Mouse (Mus musculus) lung, postnatal 0 days (tissue): ENCODE data around the gene Ptcra. TPM values are rescaled to one million over a fixed set of nuclear protein-coding genes. Genes with fewer than 3 reads are reported as not detected.

Experiments
- ATAC-seq: fragments of 200-750 bp; cut with Nextera tagmentation; 2 replicates; pipeline ENCODE4 v1.8.0; 2017; ENCODE audit warnings: moderate library complexity
- DNase-seq: peaks from one replicate; pipeline ENCODE4 v3.0.0-alpha.2; 2016; ENCODE audit warnings: low spot score
- H3K27ac ChIP-seq: fragments of 300-500 bp; sonication (generic); 2 replicates; pipeline ENCODE4 v1.5.1; 2014; ENCODE audit warnings: antibody characterized with exemption, mild to moderate bottlenecking, low read length, mixed read lengths
- H3K27me3 ChIP-seq: fragments of 300-500 bp; sonication (generic); replicated peaks from 2 replicates; pipeline ENCODE4 v1.6.1; 2014; ENCODE audit warnings: low read length, mixed read lengths; ENCODE audit not compliant: insufficient read depth
- H3K36me3 ChIP-seq: fragments of 300-500 bp; sonication (generic); 2 replicates; pipeline ENCODE4 v1.6.1; 2014; ENCODE audit warnings: low read length, mixed read lengths; ENCODE audit not compliant: insufficient read depth
- H3K4me1 ChIP-seq: fragments of 300-500 bp; sonication (generic); 2 replicates; pipeline ENCODE4 v1.6.1; 2014; ENCODE audit warnings: antibody characterized with exemption, low read depth, low read length, mixed read lengths; ENCODE audit not compliant: insufficient read depth
- H3K4me2 ChIP-seq: fragments of 300-500 bp; sonication (generic); replicated peaks from 2 replicates; pipeline ENCODE4 v1.6.1; 2014; ENCODE audit warnings: low read depth, mild to moderate bottlenecking, low read length, moderate library complexity, mixed read lengths
- H3K4me3 ChIP-seq: fragments of 300-500 bp; sonication (generic); 2 replicates; pipeline ENCODE4 v1.5.1; 2014; ENCODE audit warnings: low read depth, low read length
- H3K9ac ChIP-seq: fragments of 300-500 bp; sonication (generic); replicated peaks from 2 replicates; pipeline ENCODE4 v1.6.1; 2014; ENCODE audit warnings: low read depth, mild to moderate bottlenecking
- H3K9me3 ChIP-seq: fragments of 300-500 bp; sonication (generic); 2 replicates; pipeline ENCODE4 v1.6.1; 2016; ENCODE audit warnings: low read length, mixed read lengths
- CTCF ChIP-seq: IDR thresholded peaks from 2 replicates; pipeline ENCODE4 v1.5.1; 2016; ENCODE audit warnings: antibody characterized with exemption, mild to moderate bottlenecking
- EP300 ChIP-seq: IDR thresholded peaks from 2 replicates; pipeline ENCODE4 v1.6.1; 2016; ENCODE audit warnings: antibody characterized with exemption, mild to moderate bottlenecking, control low read depth
- WGBS: fragments of 180-500 bp; shearing (Covaris S2); extraction: QIAGEN DNeasy Blood & Tissue Kit; methylation state at CpG from one replicate; pipeline ENCODE4 v1.1.7; 2014; 5-methylcytosine and 5-hydroxymethylcytosine counted together
- polyA plus RNA-seq: library from polyadenylated mRNA; unstranded; fragments of >200 nt; fragmentation: Nextera tagmentation; extraction: Ambion mirVana; gene quantifications from 2 replicates; pipeline ENCODE4 v1.2.1, GENCODE M21; 2015

The Ptcra gene
- polyA plus RNA-seq, 1 experiment from 2014 or later, result not detected

DNA sequence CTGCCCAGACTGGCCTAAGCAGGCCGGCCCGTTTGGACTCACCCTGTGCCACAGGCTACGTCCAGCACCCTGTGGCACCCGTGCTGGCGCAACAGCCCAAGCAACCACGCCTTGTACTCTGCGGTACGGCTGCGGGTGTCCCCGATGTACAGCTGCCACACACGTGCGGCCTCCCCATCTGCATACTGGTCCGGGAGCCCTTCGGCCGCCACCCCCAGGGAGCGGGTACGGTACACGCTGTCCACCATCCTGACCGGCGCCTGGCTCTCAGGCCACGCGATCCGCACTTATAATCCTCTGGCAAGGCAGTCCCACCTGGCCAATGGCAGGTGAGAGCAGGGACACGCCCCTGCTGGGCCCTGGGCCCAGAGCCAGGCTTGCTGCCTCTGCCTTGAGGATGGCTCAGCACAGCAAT is 34.6 kb downstream of the Ptcra start, which contains the start of gene Gnmt:
TSS of gene Gnmt (minus strand) at position 265 of the 415 bp plus-strand sequence.
- H3K4me2 ChIP-seq, result peak within 1 kb of the TSS; percentile 43
- ATAC-seq (peak; percentile 90), DNase-seq (peak; percentile 73)
- H3K36me3 ChIP-seq, result no peaks in the 10 kb centered on the region
- 0 out of 2 replicates have a peak, but pooled peaks cover 3% of the 10 kb centered on the region for H3K4me1 ChIP-seq
- peak within 1 kb of the TSS; percentile 28; the same call in 1 of the 2 replicates for H3K27ac ChIP-seq
- H3K4me3 ChIP-seq, result 0 out of 2 replicates have a peak within 1 kb of the TSS, but pooled peaks have one; percentile 11
- H3K9me3 ChIP-seq, result no peaks in the 10 kb centered on the region
- no peak within 1 kb of the TSS for H3K9ac ChIP-seq
- H3K27me3 ChIP-seq, result no peaks in the 10 kb centered on the region
- TF ChIP-seq EP300, result no peak
- TF ChIP-seq CTCF, result no peak
- WGBS, result 11% methylated on average over 24 of the region's 24 CpGs

DNA sequence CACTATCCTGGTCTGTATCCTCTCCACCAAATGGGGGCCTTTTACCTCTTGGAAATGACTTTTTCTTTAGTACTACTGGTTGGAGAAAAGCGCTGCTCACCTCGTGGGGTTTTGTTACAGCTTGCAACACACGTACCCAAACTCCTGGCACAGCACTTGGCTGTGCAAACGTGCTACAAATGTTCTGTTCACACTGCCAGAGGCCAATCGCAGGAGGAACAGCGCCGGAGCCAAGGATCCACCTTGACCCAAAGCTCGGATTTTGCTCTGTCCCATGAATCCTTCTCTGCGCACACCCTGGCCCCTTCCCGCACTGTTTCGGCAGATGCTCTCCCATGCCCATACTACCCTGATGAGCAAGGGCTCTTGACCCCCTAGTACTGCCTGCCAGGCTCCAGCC is 35.0 kb downstream of the Ptcra start:
- 0 out of 2 replicates have a peak, but pooled peaks cover 3% of the 10 kb centered on the region for H3K4me1 ChIP-seq
- peak overlapping the region; percentile 43 for H3K4me2 ChIP-seq
- DNase-seq (peak; percentile 25), ATAC-seq (peak; percentile 28)
- no peaks in the 10 kb centered on the region for H3K27me3 ChIP-seq
- H3K27ac ChIP-seq, result peak overlapping the region; percentile 28; the same call in 1 of the 2 replicates
- H3K4me3 ChIP-seq, result 0 out of 2 replicates have a peak overlapping the region, but pooled peaks have one; percentile 11
- 38% methylated on average over 11 of the region's 11 CpGs for WGBS
- no peaks in the 10 kb centered on the region for H3K9me3 ChIP-seq
- no peaks in the 10 kb centered on the region; the same call in 1 of the 2 replicates for H3K36me3 ChIP-seq
- no peak overlapping the region for H3K9ac ChIP-seq
- TF ChIP-seq EP300 (no peak), CTCF (no peak)

DNA sequence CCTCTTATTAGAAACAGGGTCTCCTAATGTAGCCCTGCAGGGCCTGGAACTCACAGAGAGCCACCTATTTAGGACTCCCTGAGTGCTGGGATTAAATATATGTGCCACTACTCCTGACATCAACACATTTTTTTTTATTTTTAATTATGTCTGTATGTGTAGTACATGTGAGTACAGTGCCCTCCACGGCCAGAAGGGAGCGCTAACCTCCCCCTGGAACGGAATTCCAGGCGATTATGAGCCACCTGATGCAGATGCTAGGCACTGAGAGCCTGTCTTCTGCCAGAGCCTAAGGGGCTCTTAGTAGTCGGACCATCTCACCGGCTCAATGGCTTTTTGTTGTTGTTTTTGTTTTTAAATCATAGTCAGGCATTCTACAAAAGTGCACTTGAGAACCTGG is 35.5 kb downstream of the Ptcra start:
- 30% methylated on average over 6 of the region's 6 CpGs for WGBS

DNA sequence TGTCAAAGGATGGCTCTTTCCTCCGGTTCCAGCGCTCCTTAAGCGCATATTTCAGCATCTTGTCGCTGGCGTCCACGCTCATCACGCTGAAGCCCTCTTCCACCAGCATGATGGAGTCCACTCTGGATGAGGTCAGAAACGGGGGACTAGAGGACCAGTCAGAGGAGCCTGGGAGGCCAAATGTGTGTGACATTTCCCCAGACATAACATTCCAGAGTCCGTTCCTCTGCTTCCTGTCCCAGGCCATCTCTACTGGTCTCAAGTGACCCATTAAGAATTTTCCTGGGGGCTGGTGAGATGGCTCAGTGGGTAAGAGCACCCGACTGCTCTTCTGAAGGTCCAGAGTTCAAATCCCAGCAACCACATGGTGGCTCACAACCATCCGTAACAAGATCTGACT is 36.2 kb downstream of the Ptcra start:
- 88% methylated on average over 11 of the region's 11 CpGs for WGBS
- Histone ChIP-seq H3K4me1 (0 out of 2 replicates have a peak, but pooled peaks cover 3% of the 10 kb centered on the region), H3K9me3 (no peaks in the 10 kb centered on the region), H3K36me3 (no peaks in the 10 kb centered on the region; the same call in 1 of the 2 replicates), H3K4me3 (no peak overlapping the region), H3K4me2 (no peak overlapping the region), H3K9ac (no peak overlapping the region), H3K27ac (no peak overlapping the region), H3K27me3 (no peaks in the 10 kb centered on the region)
- no peak for TF ChIP-seq EP300
- TF ChIP-seq CTCF, result no peak
- no peak for ATAC-seq
- no peak for DNase-seq

More for the DNA sequence above, 35.5 kb downstream of the Ptcra start:
- Histone ChIP-seq H3K4me2 (no peak overlapping the region), H3K9ac (no peak overlapping the region), H3K36me3 (no peaks in the 10 kb centered on the region; the same call in 1 of the 2 replicates), H3K27me3 (no peaks in the 10 kb centered on the region), H3K4me3 (no peak overlapping the region), H3K9me3 (no peaks in the 10 kb centered on the region), H3K27ac (no peak overlapping the region), H3K4me1 (0 out of 2 replicates have a peak, but pooled peaks cover 3% of the 10 kb centered on the region)
- TF ChIP-seq CTCF, result peak; percentile 57
- no peak for TF ChIP-seq EP300
- DNase-seq, result peak; percentile 65
- no peak for ATAC-seq

DNA sequence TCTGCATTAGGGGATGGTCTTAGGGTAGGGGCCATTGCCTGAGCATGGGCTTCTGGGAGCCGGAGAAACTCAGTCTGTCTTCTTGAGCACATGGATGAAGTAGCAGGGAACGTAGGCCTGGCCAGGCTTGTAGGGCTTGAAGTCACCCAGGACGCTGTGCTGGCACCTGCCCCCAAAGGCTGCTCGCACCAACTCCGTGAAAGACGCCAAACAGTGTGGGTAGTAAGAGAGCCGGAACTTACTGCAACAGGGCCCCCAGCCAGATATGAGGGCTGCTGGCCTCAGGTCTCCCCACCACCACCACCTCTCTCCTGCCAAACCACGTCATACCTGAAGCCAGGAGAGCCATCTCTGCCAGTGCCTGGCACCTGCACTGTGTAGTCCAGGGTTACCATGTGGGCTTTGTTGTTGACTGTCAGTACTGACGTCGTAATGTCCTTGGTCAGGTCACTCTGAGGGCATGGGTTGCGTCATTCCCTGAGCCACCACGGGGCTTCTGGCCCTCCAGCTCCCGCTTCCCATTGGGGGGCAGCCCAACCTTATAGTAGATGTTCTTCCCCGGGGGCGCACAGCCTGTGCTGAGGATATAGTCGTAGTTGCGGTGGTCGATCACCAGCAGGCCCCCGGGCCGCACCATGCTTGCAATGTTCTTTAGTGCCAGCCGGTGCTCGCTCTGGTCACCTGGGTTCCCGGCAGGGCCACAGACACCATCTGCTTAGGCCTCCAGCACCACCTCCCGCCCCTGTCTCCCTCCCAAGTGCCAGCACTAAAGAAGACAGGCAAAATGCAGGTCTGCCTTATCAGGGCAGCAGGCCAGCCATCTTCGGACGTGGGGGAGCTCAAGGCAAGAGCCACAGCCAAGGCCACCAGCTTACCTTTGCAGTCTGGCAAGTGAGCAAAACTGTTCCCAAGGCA is 37.5 kb downstream of the Ptcra start:
- H3K9me3 ChIP-seq, result no peaks in the 10 kb centered on the region
- no peak for DNase-seq
- H3K9ac ChIP-seq, result no peak overlapping the region
- H3K4me3 ChIP-seq, result no peak overlapping the region
- no peak overlapping the region for H3K27ac ChIP-seq
- H3K4me1 ChIP-seq, result 0 out of 2 replicates have a peak, but pooled peaks cover 3% of the 10 kb centered on the region
- no peak for ATAC-seq
- no peak for TF ChIP-seq EP300
- TF ChIP-seq CTCF, result no peak
- H3K36me3 ChIP-seq, result peaks cover 10% of the 10 kb centered on the region
- H3K27me3 ChIP-seq, result no peaks in the 10 kb centered on the region
- H3K4me2 ChIP-seq, result no peak overlapping the region
- 88% methylated on average over 26 of the region's 26 CpGs for WGBS

DNA sequence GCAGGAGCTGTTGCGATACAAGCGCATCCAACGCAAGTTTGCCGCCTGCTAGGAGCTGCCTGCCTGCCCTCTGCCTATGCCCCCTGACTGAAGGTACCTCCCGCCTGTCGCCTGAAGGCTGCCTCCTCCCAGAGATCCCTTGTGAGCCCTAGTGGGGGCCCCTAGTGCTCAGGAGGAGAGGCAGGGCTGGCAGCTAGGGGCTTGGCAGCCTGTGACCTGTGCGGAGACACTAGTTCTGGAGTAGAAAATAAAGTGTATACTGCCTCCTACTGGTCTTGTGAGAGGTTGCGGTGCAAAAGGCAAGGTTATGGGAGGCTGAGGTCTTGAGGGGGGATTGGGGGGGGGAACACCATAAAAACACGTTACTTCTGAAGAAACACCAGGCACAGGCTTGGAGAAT is 38.2 kb downstream of the Ptcra start:
- Histone ChIP-seq H3K36me3 (peaks cover 10% of the 10 kb centered on the region), H3K4me1 (0 out of 2 replicates have a peak, but pooled peaks cover 3% of the 10 kb centered on the region), H3K4me2 (no peak overlapping the region), H3K9me3 (no peaks in the 10 kb centered on the region), H3K4me3 (no peak overlapping the region), H3K27me3 (no peaks in the 10 kb centered on the region), H3K27ac (no peak overlapping the region), H3K9ac (no peak overlapping the region)
- TF ChIP-seq CTCF (peak; percentile 74), EP300 (no peak)
- ATAC-seq (0 out of 2 replicates have a peak, but pooled peaks have one; percentile 3), DNase-seq (peak; percentile 66)
- WGBS, result 64% methylated on average over 9 of the region's 9 CpGs
